Mouse (Mus musculus) gastrocnemius, adult 18-20 months (tissue): ENCODE data around the gene Anapc7. TPM values are rescaled to one million over a fixed set of nuclear protein-coding genes. Genes with fewer than 3 reads are reported as not detected.

Source experiments
- DNase-seq: peaks from one replicate; pipeline ENCODE4 v3.0.0; 2021; ENCODE audit warnings: low spot score
- total RNA-seq, 2 experiments: library from RNA; stranded (reverse); gene quantifications; 2 replicates each; pipeline ENCODE4 v1.2.3; 2021

The Anapc7 gene
- total RNA-seq, 2 experiments from 2014 or later = 14.9 to 16.0 TPM

- DNase-seq = no peak
Observed at GRCm38 (mm10) chr5:122491385-122491784, 69.9 kb downstream of the Anapc7 start.

- no peak for DNase-seq
Observed at GRCm38 (mm10) chr5:122493035-122493434, 71.5 kb downstream of the Anapc7 start.

DNA sequence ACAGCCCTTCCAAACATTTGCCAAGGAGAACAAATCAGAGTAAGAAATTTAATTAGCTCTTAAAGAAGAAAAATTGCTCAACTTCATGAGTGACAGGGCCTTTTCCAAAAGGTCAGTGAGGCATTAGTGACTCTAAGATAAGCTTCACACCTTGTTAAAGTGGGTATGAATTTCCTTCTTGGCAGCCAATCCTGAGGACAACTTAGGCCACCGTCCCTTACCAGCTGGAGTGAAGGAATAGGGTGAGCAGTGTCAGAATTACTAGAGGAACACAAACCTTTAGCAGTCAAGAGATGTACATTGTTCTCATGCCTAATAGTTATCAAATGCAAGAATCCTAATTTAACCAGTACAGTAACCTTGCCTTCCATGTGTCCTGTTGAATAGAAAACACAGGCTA is 73.0 kb downstream of the Anapc7 start:
- DNase-seq = peak; percentile 41

Other genes with a start within 250 kb of the Anapc7 start
- gene Hvcn1, start 214.9 kb upstream of the Anapc7 start, total RNA-seq = 1 to 10 TPM in 1 of 2 experiments, under 1 TPM in 1; 0.80 to 1.2 TPM
- 1 to 10 TPM; 1.3 to 2.0 TPM for gene Tctn1, start 157.2 kb upstream of the Anapc7 start, total RNA-seq
- gene Pptc7, start 137.3 kb upstream of the Anapc7 start, total RNA-seq = 10 to 100 TPM; 91.6 to 96.4 TPM
- gene Rad9b, start 67.5 kb upstream of the Anapc7 start, total RNA-seq = under 1 TPM; 0.27 to 0.69 TPM
- gene Vps29, start 67.3 kb upstream of the Anapc7 start, total RNA-seq = 10 to 100 TPM; 43.7 to 48.5 TPM
- gene Gpn3, start 49.8 kb upstream of the Anapc7 start, total RNA-seq = 10 to 100 TPM; 32.8 to 35.3 TPM
- 1 to 10 TPM; 4.5 to 5.4 TPM for gene Fam216a, start 49.3 kb upstream of the Anapc7 start, total RNA-seq
- 10 to 100 TPM; 54.0 to 63.0 TPM for gene Arpc3, start 29.8 kb upstream of the Anapc7 start, total RNA-seq
- gene Atp2a2, start 80.5 kb downstream of the Anapc7 start, total RNA-seq = 100 to 1,000 TPM; 447 to 563 TPM
- 1 to 10 TPM; 3.4 to 4.7 TPM for gene Ift81, start 192.8 kb downstream of the Anapc7 start, total RNA-seq
- 1 to 10 TPM; 1.3 to 1.5 TPM for gene P2rx7, start 222.2 kb downstream of the Anapc7 start, total RNA-seq